Mouse (Mus musculus): ENCODE data around the gene Gapt. TPM values are rescaled to one million over a fixed set of nuclear protein-coding genes. Genes with fewer than 3 reads are reported as not detected.
"Not testable (repeated sequence)": the region's sequence is repeated elsewhere in the genome, so short reads cannot be mapped to it uniquely, and the experiment has no call there.

The Gapt gene
- 4.9 to 12.7 TPM (median 12.1 TPM) in 3 replicates for total RNA-seq (2017)

DNA sequence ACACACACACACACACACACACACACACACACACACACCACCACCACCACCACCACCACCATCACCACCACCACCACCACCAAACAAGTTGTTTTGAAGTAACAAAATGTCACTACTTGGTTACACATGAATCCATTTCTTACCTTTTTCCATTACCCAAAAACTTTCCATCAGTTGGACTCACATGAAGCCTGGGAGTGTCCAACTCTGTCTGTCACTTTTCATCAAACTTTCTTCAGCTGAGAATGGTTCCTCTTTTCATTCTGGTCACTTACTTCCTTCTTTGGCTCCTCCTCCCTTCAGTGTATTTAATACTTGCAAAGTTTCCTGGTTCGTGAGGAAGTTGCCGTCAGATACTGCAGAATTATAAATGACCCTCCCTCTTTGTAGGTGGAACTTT lies at the start of gene Gapt:
Gene Gapt (minus strand): TSS at position 259 of the 400 bp plus-strand sequence.
- peak; percentile 86 for ATAC-seq (replicated peaks; ENCODE audit: insufficient number of reproducible peaks, low FRiP score, low TSS enrichment, poor library complexity, severe bottlenecking)

DNA sequence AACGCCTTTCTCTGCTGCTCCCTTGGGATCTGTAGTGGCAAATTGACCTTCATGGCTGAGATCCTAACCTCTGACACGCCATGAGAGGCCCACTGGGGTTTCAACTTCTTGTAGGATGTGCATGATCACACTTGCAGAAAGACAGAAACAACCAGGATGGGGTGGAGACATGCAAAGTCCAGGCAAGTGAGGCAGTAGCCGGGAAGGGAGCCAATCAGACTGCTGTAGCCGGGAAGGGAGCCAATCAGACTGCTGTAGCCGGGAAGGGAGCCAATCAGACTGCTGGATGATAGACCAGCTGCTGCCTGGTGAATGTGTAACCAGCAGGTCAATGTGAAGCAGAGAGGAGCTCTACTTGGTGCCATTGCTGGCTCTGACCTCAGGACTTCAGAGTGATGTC lies 49.2 kb upstream of the Gapt start:
- no peak for ATAC-seq (replicated peaks; ENCODE audit: insufficient number of reproducible peaks, low FRiP score, low TSS enrichment, poor library complexity, severe bottlenecking)

DNA sequence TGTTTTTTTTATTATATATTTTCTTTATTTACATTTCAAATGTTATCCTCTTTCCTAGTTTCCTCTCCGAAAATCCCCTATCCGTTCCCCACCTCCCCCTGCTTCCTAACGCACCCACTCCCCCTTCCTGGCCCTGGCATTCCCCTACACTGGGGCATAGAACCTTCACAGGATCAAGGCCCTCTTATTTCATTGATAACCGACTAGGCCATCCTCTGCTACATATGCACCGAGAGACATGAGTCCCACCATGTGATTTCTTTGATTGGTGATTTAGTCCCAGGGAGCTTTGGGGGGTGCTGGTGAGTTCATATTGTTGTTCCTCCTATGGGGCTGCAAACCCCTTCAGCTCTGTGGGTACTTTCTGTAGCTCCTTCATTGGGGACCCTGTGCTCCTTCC lies 47.7 kb upstream of the Gapt start:
- ATAC-seq (replicated peaks; ENCODE audit: insufficient number of reproducible peaks, low FRiP score, low TSS enrichment, poor library complexity, severe bottlenecking): not testable (repeated sequence)

DNA sequence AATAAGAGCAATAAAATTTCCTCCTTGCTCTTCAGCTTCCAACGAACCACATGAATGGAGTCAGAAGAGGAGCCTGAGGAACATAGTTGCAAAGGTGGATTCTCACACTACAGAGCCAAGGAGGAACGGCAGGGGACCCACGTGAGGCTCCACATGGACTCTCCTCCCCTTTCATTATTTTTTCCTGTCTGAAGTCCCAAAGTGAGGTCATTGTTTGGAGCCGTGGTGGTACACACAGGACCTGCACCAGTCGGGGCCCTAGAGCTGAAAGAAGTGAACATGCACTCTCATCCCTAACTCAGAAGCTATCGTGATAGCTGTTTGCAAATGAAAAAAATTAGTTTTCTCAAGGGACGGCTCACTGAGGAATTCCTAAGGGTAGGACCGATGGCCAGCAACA lies 47.1 kb upstream of the Gapt start:
- no peak for ATAC-seq (replicated peaks; ENCODE audit: insufficient number of reproducible peaks, low FRiP score, low TSS enrichment, poor library complexity, severe bottlenecking)

DNA sequence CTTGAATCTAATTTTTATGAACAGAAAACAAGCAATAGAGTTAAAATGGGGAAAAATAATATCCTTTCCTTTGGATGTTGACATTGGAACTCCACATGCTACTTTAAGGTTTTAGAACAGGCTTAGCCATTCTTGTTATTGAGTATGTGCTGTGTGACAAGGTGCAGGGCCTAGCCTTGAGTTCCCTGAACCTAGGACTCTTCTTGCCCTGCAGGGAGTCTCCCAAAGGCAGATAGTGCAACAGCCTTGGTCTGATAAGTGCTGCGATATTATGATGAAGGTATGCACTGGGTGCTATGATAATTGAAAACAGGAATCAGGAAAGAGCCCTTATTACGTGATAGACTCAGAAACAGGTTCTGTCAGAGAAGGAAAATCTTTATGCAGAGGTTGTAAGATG lies 44.9 kb upstream of the Gapt start:
- ATAC-seq (replicated peaks; ENCODE audit: insufficient number of reproducible peaks, low FRiP score, low TSS enrichment, poor library complexity, severe bottlenecking): no peak

DNA sequence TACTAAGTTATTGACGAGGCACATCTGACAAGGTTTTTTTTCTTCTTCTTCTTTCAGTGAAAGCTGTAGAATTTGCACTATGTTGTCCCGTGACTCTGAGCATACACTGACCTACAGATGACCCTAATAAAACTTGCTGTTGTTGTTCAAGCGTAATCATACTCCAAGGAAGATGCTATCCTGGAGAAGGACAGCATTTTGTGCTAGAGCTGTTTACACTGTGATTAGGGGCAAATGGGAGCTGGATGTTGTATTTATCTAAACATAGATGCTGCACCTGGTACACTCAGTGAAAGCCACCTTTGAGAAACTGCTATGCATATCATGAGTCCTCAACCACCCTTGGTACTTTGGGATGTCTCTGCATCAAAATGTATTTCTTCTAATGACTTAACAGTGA lies 44.4 kb upstream of the Gapt start:
- no peak for ATAC-seq (replicated peaks; ENCODE audit: insufficient number of reproducible peaks, low FRiP score, low TSS enrichment, poor library complexity, severe bottlenecking)

DNA sequence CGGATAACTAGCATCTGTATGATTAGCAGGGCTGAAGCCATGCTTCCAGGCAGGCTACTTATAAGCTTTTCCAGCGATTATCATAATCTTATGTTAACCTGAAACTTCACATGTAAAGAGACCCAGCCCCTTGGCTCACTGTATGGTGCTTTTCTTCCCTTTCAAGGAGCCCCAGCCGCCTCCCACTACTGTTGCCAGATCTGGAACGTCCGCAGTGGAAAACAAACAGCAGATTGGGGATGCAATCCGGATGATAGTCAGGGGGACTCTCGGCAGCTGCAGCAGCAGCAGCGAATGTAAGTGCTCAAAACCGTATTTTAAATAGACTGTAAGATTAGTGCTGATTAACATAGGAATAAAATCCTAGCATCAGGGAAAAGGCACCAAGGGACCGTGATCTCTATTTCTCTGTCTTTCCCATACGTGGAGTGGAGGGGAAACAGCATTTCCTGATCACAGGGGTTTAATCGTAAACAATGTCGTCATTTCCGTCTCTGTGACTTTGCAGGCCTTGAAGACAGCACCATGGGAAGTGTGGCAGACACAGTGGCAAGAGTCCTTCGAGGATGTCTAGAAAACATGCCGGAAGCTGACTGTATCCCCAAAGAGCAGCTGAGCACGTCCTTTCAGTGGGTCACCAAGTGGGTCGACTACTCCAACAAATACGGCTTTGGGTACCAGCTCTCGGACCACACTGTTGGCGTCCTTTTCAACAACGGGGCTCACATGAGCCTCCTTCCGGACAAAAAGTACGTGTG lies 41.7 kb upstream of the Gapt start:
- ATAC-seq (replicated peaks; ENCODE audit: insufficient number of reproducible peaks, low FRiP score, low TSS enrichment, poor library complexity, severe bottlenecking): no peak

DNA sequence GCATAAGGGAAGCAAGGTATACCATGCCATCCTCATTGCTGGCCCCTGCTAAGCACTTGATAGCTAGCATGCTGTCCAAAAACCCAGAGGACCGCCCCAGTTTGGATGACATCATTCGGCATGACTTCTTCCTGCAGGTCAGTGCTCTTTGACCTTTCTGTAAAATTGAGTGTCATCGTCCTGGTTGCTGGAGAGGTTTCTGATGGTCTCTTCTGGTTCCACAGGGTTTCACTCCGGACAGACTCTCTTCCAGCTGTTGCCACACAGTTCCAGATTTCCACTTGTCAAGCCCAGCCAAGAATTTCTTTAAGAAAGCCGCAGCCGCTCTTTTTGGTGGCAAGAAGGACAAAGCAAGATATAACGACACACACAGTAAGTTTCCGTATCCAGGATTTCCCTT lies 40.8 kb upstream of the Gapt start:
- no peak for ATAC-seq (replicated peaks; ENCODE audit: insufficient number of reproducible peaks, low FRiP score, low TSS enrichment, poor library complexity, severe bottlenecking)

DNA sequence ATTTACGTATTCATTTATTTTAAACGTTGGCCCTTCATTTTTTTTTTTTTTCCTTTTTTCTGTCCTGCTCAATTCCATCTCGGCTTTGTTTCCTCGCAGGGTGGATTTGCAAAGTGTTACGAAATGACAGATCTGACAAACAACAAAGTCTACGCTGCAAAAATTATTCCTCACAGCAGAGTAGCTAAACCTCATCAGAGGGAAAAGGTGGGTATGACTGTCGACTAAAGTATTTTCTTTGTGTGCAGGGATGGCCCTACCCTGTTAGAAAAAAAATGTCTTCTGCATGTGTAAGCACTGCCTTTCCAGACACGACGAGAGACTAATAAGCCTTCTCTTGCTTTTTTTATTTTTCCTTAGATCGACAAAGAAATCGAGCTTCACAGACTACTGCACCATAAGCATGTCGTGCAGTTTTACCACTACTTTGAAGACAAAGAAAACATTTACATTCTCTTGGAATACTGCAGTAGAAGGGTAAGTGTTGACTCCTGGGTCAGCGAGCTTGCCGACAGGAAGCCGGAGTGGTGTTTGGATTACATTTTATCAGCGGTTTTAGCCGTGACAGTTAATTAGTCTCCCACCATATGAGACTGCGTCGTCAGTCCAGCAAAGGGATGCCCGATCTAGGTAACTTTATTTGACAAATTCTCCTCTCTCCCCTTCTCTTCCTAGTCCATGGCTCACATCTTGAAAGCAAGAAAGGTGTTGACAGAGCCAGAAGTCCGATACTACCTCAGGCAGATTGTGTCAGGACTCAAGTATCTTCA lies 39.1 kb upstream of the Gapt start:
- ATAC-seq (replicated peaks; ENCODE audit: insufficient number of reproducible peaks, low FRiP score, low TSS enrichment, poor library complexity, severe bottlenecking): no peak

DNA sequence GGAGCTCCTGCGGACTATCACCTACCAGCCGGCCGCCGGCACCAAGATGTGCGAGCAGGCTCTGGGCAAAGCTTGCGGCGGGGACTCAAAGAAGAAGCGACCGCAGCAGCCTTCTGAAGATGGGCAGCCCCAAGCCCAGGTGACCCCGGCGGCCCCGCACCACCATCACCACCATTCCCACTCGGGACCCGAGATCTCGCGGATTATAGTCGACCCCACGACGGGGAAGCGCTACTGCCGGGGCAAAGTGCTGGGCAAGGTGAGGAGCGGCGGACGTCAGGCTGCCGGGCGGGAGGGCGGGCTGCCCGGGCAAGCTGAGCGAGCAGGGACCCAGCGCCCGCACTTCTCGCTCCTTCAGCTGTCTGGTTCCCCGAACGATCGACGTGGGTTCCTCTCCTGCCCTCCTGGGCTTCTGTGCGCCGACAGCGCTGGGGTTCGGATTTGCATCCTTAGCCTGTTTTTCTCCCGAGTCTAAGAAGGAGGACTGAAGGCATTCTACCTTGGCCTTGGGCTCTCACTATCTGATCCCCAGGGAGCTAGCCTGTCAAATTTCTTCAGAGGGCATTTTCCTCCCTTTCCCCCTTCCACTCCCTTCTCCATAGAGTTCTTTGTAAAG lies 38.3 kb upstream of the Gapt start:
- no peak for ATAC-seq (replicated peaks; ENCODE audit: insufficient number of reproducible peaks, low FRiP score, low TSS enrichment, poor library complexity, severe bottlenecking)

DNA sequence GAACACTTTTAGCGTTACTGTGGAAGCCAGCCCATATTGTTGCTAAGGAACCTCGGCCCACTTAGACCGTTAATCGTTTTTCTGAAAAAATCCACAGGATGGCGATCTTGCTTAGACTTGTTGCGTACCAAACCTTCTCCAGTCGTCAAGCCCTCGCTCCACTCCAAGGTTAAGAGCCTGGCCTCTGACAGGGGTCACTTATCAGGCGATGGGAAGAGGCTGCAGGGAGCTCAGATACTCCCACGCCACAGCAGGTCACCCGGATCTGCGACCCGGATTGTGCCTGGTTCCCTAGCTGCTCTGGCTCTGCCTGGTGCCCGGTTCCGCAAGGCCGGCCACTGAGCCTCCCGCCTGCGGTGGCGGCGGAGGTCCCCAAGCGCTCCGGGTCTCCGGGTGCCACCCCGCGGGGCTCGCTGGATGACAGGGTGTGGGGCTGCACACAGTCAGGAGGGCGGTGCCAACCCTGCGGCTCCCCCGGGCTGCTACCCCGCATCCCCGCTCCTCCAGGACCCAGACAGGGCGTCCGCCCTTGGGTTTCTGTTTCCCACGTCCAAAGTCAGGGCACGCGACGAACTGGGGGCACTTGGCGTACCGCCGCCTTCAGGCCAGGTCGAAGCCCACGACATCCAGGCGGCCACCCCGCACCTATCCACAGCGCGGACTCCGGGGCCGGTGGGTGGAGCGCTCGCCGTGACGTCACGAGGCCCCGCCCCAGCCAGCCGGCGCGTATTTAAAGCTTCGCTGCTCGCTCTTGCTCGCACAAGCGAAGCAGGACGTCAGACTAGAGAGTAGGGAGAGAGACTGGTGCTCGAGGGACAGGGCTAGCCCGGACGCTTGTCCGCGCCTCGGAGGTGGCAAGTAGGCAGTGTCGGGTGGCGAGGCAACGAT lies 37.5 kb upstream of the Gapt start, which contains the start of gene Plk2:
Gene Plk2 (plus strand): TSS at position 756 of the 888 bp plus-strand sequence.
- ATAC-seq (replicated peaks; ENCODE audit: insufficient number of reproducible peaks, low FRiP score, low TSS enrichment, poor library complexity, severe bottlenecking): peak; percentile 60

DNA sequence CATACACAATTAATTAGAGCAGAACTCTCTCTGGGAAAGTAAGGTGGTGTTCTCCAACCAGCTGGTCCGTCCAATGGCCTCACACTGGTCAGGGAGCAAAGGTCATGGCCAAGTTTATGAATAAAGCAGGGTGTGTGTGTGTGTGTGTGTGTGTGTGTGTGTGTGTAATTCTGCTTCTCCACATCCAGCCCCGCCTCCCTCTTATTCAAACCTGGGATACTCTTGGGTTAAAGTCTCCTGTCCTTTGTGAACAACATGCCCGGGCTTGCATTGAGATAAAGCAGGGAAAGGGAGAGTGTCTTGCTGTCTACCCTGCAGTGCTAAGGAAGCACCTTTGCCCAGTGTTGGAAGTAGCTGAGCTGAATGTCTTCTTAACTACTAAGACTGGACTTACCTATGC lies 35.6 kb upstream of the Gapt start:
- ATAC-seq (replicated peaks; ENCODE audit: insufficient number of reproducible peaks, low FRiP score, low TSS enrichment, poor library complexity, severe bottlenecking): no peak

DNA sequence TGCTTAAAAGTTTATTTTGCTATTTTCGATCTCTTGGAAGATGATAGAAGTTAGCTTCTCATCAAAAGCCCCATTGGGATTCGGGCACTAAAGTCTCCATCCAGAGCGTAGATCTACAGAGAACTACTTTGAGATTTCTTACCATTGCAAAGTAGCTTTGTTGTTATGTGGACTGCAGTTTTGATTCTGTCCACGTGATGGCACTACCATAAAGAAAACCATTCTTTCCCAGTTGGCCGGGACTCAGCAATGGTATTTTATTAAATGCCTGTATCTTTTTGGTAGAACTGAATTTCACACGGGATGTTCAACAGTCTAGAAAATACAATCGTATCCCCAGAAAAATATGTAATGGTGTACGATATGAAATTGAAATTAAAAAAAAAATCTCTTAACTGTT lies 35.2 kb upstream of the Gapt start:
- 0 out of 2 replicates have a peak, but pooled peaks have one; percentile 28 for ATAC-seq (replicated peaks; ENCODE audit: insufficient number of reproducible peaks, low FRiP score, low TSS enrichment, poor library complexity, severe bottlenecking)

DNA sequence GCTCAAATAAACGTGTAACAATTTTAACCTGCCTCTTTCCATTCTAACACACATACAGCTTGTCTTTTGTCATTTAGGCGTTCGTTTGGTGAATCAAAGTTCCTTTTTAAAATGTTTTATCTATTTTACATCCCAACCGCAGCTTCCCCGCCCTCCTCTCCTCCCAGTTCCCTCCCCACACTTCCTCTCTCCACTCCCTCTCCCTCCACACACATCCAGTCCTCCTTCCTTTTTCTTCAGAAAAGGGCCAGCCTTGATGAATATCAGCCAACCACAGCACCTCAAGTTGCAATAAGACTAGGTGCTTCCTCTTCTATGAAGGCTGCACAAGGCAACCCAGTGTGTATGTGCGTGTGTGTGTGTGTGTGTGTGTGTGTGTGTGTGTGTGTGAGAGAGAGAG lies 27.5 kb upstream of the Gapt start:
- peak; percentile 95 for ATAC-seq (replicated peaks; ENCODE audit: insufficient number of reproducible peaks, low FRiP score, low TSS enrichment, poor library complexity, severe bottlenecking)

DNA sequence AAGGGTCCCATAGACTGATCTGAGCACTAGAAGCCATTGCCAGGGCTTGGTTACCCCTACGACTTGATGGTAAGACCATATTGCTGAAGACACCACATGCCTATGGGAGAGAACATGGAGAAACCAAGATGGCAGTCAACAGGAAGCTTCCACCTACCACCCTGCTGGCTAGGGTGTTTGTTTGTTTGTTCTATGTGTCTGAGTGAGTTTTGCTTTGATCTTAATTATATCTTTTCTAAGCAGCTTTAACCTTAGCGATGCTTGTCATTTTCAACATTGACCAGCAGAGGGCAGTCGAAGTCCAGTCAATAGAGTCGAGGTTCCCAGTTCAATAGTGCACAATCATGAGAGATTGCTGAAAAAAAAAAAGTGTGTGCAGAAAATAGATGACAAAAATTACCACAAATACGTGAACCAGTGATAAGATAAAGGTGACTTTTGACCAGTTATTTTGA lies 25.5 kb upstream of the Gapt start:
- ATAC-seq (replicated peaks; ENCODE audit: insufficient number of reproducible peaks, low FRiP score, low TSS enrichment, poor library complexity, severe bottlenecking): peak; percentile 36; the same call in 1 of the 2 replicates

DNA sequence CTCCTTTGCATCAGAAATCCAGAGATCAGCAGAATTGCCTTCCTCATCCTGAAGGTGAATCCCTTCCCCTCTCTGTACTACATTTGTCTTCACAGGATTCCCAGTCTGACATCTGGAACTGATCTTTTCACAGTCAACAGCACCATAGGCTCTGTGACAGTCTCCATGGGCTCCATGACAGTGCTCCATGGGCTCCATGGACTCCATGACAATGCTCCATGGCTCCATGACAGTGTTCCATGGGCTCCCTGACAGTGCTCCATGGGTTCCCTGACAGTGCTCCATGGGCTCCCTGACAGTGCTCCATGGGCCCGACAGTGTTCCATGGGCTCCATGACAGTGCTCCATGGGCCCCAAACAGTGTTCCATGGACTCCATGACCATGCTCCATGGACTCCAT lies 12.7 kb upstream of the Gapt start:
- no peak for ATAC-seq (replicated peaks; ENCODE audit: insufficient number of reproducible peaks, low FRiP score, low TSS enrichment, poor library complexity, severe bottlenecking)

DNA sequence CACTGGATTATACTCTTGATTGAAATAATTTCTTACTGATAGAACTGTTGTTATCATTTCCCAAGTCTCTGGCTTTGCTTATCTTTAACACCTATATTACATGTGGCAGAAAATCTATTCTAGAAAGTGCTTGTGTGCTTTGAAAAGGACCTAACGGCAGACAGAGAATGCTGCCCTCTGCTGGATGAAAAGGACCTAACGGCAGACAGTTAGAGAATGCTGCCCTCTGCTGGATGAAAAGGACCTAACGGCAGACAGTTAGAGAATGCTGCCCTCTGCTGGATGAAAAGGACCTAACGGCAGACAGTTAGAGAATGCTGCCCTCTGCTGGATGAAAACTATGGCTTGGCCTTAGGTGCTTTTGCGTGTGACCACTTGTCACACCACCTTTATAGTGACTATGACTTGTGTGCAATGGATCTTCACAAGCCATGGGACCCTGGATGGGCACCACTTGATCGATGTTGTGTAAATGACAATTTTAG lies 11.6 kb upstream of the Gapt start:
- ATAC-seq (replicated peaks; ENCODE audit: insufficient number of reproducible peaks, low FRiP score, low TSS enrichment, poor library complexity, severe bottlenecking): peak; percentile 93

DNA sequence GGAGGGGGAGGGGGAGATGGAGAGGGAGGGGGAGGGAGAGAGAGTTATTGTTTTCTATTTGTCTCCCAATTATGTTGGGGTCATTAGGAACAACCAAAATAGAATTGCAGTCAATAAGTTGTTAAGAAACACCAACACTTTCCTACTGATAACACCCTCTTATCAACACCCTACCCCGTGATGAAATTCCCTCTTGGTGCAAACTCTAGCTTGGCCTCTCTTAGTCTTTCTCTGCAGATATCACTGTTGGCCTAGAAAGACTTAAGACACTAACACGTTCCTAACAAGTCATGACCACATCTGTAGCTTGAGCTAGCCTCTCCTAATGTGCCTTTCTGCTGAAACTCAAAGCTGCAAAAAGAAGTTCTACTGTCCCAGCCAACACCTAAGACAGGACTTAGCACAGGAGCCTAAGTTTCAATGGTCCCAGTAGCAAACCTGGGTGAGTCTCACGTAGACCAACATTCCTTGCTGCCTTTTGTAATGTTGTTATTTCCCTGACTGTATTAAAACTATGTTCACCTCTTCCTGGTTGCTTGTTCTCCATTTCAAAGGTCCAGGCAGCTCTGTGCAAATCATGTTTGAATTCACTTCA lies 11.1 kb upstream of the Gapt start:
- ATAC-seq (replicated peaks; ENCODE audit: insufficient number of reproducible peaks, low FRiP score, low TSS enrichment, poor library complexity, severe bottlenecking): no peak

Measured in monocyte, adult 5-6 weeks (primary cell).